Comparison of ENCODE assay signal across 11 mouse cellular contexts in the genomic region with DNA sequence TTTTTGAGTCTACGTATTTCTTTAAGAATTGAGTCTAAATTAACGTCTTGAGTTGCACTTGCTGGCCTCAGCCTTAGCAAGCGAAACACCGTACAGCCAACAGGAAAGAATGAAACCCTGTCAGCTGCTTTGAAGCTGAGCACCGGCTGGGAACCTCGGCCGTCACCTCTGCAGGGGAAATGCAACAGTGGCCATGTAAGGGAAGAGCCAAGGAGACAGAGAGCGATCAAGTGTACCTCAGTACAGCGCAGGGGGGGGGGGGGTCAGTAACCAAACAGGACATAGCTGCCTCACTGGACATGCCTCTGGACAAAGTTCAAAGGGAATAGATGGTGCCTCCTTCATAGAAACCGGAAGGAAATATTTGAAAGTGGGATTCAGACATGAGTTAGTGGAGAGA.
"Had no signal": no experiment of that assay in that cellular context is flagged by ENCODE, and none has a peak within 500 bp of the region (broad histone marks: within the 10 kb centered on the region; RNA-seq: fewer than 3 reads in every experiment).

No protein-coding gene starts in this region.

- H3K4me3 ChIP-seq: limb, embryonic 12.5 days; liver, embryonic 13.5 days; lung, embryonic 15.5 days; megakaryocyte, embryonic 14.5 days; midbrain, embryonic 13.5 days had no signal

- H3K4me2 ChIP-seq: limb, embryonic 12.5 days; liver, embryonic 13.5 days; lung, embryonic 15.5 days; midbrain, embryonic 13.5 days had no signal

- ATAC-seq: midbrain, embryonic 13.5 days had no signal

- H3K9ac ChIP-seq: limb, embryonic 12.5 days; liver, embryonic 13.5 days; liver, postnatal 0 days; lung, embryonic 15.5 days; midbrain, embryonic 13.5 days had no signal

- H3K27ac ChIP-seq: limb, embryonic 12.5 days; liver, embryonic 13.5 days; lung, embryonic 15.5 days; macrophage; midbrain, embryonic 13.5 days had no signal

- H3K27me3 ChIP-seq: limb, embryonic 12.5 days; liver, embryonic 13.5 days; lung, embryonic 15.5 days; megakaryocyte, embryonic 14.5 days; midbrain, embryonic 13.5 days had no signal

- H3K9me3 ChIP-seq: limb, embryonic 12.5 days; liver, embryonic 13.5 days; lung, embryonic 15.5 days; megakaryocyte, embryonic 14.5 days; midbrain, embryonic 13.5 days had no signal

- DNase-seq: liver; liver, embryonic 13.5 days; liver, postnatal 0 days; lung, postnatal 14 days; right cerebral cortex, postnatal 14 days; thymus, postnatal 4 days had no signal

- H3K36me3 ChIP-seq: limb, embryonic 12.5 days; liver, embryonic 13.5 days; lung, embryonic 15.5 days; midbrain, embryonic 13.5 days had no signal

- H3K4me1 ChIP-seq: liver, embryonic 13.5 days; lung, embryonic 15.5 days; megakaryocyte, embryonic 14.5 days; midbrain, embryonic 13.5 days had no signal
